Mouse (Mus musculus): ENCODE measurements around the gene Bmpr2.

DNA sequence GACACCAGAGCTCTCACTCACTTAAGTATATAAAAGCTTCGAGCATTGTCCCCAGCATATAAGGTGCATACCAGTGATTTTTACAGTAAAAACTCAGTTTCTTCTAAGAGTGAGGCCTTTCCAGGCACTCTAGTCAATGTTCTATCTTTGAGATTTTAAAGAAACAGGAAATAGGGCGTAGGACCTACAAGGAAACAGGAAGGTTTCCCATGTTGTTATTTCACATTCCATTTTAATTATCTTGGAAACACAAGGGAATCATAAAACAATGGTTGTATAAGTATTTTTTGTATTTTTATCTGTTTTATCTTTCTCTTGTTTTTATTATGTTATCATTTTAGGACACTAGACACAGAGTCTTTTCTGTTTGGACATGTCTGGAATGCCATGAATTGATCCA, 34.7 kb downstream of the Bmpr2 start:
- no peak for TF ChIP-seq POLR2A (IDR thresholded peaks at IDR 0.05; ENCODE audit: low read depth, low read length)
- no peak for TF ChIP-seq CTCF (IDR thresholded peaks at IDR 0.05; ENCODE audit: extremely low read depth, insufficient read length, insufficient replicate concordance, low read depth, low read length)
